In the genomic region with DNA sequence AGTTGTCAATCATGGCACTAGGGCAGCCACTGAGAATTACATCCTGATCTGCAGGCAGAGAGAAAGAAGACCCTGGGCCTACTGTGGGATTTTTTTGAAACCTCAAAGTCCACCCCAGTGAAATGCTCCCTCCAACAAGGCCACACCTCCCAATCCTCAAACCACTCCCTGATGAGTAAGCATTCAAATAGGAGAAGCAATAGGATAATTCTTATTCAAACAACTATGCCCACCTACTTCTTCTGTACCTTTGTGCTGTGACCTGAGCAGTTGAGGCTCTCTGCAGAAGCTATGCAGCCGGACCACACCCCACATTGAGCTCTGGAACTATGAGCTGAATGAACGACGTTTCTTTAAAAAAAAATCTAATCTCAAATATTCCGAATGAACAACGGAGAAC, we compare ENCODE assay signal across 24 mouse cellular contexts.
DNase-seq lines count a peak whose midpoint lies in the region; TF ChIP-seq lines count a peak whose summit lies in the region.
"Had no signal": no experiment of that assay in that cellular context is flagged by ENCODE, and none has a peak within 500 bp of the region (broad histone marks: within the 10 kb centered on the region; RNA-seq: fewer than 3 reads in every experiment).

No protein-coding gene starts in this region.

- no peaks in the 10 kb centered on the region for H3K27me3 ChIP-seq in ES-Bruce4 (ENCODE audit: control insufficient read depth, insufficient read depth, low read length, poor library complexity, severe bottlenecking)
- H3K27me3 ChIP-seq in forebrain, embryonic 10.5 days (ENCODE audit: poor library complexity, severe bottlenecking), result no peaks in the 10 kb centered on the region
- H3K27me3 ChIP-seq: embryonic facial prominence, embryonic 13.5 days; embryonic facial prominence, embryonic 15.5 days; forebrain, embryonic 13.5 days; forebrain, embryonic 15.5 days; Patski had no signal

- DNase-seq in ES-CJ7 (ENCODE audit: low read depth, low spot score) (peak; percentile 86), R1 (ENCODE audit: low read depth, low spot score) (peak; percentile 89)
- DNase-seq in forebrain, embryonic 10.5 days (ENCODE audit: extremely low spot score, low spot score), result no peak
- no peak for DNase-seq in right cerebral cortex, postnatal 10 days (ENCODE audit: low spot score in 2 of 2)
- DNase-seq in kidney, postnatal 14 days, result no peak
- DNase-seq: adrenal gland, adult 2 months; adrenal gland, postnatal 10 days; adrenal gland, postnatal 25 days; cerebellum, adult 11 months; cerebellum, adult 18-20 months; cerebellum, adult 8-10 months; cerebellum, adult 9-11 months; cerebellum, postnatal 14 days; cerebellum, postnatal 36 days; embryo, embryonic 11 days; forebrain, postnatal 0 days had no signal

- H3K9ac ChIP-seq in ES-Bruce4 (ENCODE audit: low read depth, poor library complexity, severe bottlenecking), result no peak overlapping the region
- H3K9ac ChIP-seq: embryonic facial prominence, embryonic 13.5 days; embryonic facial prominence, embryonic 15.5 days; forebrain, embryonic 13.5 days; forebrain, embryonic 15.5 days; forebrain, postnatal 0 days had no signal

- H3K36me3 ChIP-seq in ES-Bruce4 (ENCODE audit: control insufficient read depth, insufficient read depth, low read length, poor library complexity, severe bottlenecking), result no peaks in the 10 kb centered on the region
- no peaks in the 10 kb centered on the region for H3K36me3 ChIP-seq in forebrain, embryonic 10.5 days (replicated peaks)
- H3K36me3 ChIP-seq: embryonic facial prominence, embryonic 13.5 days; embryonic facial prominence, embryonic 15.5 days; forebrain, embryonic 15.5 days; G1E had no signal

- peak overlapping the region; percentile 82 for H3K27ac ChIP-seq in ES-Bruce4 (ENCODE audit: insufficient read depth, low read length)
- no peak overlapping the region for H3K27ac ChIP-seq in forebrain, embryonic 10.5 days
- H3K27ac ChIP-seq: embryonic facial prominence, embryonic 13.5 days; embryonic facial prominence, embryonic 15.5 days; forebrain, embryonic 13.5 days; forebrain, embryonic 15.5 days had no signal

- H3K4me3 ChIP-seq in ES-Bruce4 (ENCODE audit: low read depth, low read length), result no peak overlapping the region
- no peak overlapping the region for H3K4me3 ChIP-seq in forebrain, embryonic 10.5 days
- H3K4me3 ChIP-seq: embryonic facial prominence, embryonic 13.5 days; embryonic facial prominence, embryonic 15.5 days; erythroblast, embryonic 14.5 days; forebrain, embryonic 13.5 days; forebrain, embryonic 15.5 days had no signal

- TF ChIP-seq EP300 in ES-Bruce4 (IDR thresholded peaks at IDR 0.05; ENCODE audit: insufficient read depth, low read depth, low read length), result peak; percentile 78

- 95% methylated on average over 5 of the region's 5 CpGs for WGBS in forebrain, embryonic 10.5 days

- peaks cover 2% of the 10 kb centered on the region for H3K4me1 ChIP-seq in ES-Bruce4 (ENCODE audit: control insufficient read depth, insufficient read depth, low read length)
- no peaks in the 10 kb centered on the region for H3K4me1 ChIP-seq in forebrain, embryonic 10.5 days
- H3K4me1 ChIP-seq: embryonic facial prominence, embryonic 13.5 days; embryonic facial prominence, embryonic 15.5 days; forebrain, embryonic 13.5 days had no signal

- no peak for TF ChIP-seq POLR2A in ES-Bruce4 (IDR thresholded peaks at IDR 0.05; ENCODE audit: insufficient read depth, low read length)

- no peaks in the 10 kb centered on the region for H3K9me3 ChIP-seq in ES-Bruce4 (replicated peaks; ENCODE audit: control insufficient read depth, insufficient read depth, low read length, poor library complexity, severe bottlenecking)
- H3K9me3 ChIP-seq in forebrain, embryonic 10.5 days, result no peaks in the 10 kb centered on the region
- H3K9me3 ChIP-seq: embryonic facial prominence, embryonic 13.5 days; embryonic facial prominence, embryonic 15.5 days; forebrain, embryonic 13.5 days; forebrain, embryonic 15.5 days had no signal

- no peak for TF ChIP-seq CTCF in ES-Bruce4 (IDR thresholded peaks at IDR 0.05; ENCODE audit: low read depth, low read length)

Comparison
In these comparisons a context has a peak if more than half of its experiments do, and no peak if none do; other contexts are left out.
1. DNase-seq: peak in ES-CJ7 (single experiment) and R1 (single experiment); none in forebrain, embryonic 10.5 days (single experiment), right cerebral cortex, postnatal 10 days (0 of 2) and kidney, postnatal 14 days (single experiment).